Mouse (Mus musculus): Measurements from ENCODE around the gene Tmem86b.

GRCm38 (mm10) chr7:4641956-4642355 lies 10.7 kb upstream of the Tmem86b start:
- TF ChIP-seq CTCF (IDR thresholded peaks at IDR 0.05; ENCODE audit: control insufficient read depth, insufficient read depth, insufficient replicate concordance, low read depth, low read length) (no peak), POLR2A (IDR thresholded peaks at IDR 0.05; ENCODE audit: control insufficient read depth, low read depth, low read length) (no peak)
